In the genomic region with DNA sequence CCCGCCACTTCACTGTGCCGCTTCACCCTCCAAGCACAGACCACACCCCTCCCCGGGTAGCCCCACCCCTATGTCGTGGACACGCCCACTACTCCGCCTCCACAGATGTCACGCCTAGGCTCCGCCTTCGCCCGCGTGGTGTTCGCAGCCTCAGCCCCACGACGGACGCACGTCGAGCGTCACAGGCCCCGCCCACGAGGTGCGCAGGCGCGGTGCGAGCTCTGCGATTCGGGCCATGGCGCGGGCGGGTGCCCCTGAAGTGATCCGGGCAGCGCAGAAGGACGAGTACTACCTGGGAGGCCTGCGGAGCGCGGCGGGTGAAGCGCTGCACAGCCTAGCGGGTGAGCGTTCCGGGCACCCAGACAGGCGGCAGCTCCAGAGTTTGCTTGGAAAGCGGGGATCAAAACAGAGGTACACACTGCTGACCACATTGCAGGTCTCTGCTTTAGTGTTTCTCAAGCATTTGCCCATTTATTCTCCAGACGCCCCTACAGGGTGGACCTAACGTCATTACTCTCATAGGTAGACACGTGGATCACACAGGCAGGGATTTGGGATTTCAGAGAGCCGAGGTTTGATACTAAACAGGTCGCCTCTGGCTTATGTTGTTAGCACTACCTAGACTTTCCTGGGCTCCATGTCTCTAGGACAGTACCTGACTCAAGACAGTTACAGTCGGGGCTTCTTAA, we compare ENCODE assay signal across 8 mouse cellular contexts. TPM values are rescaled to one million over a fixed set of nuclear protein-coding genes. Genes with fewer than 3 reads are reported as not detected.
DNase-seq lines count a peak whose midpoint lies in the region; ATAC-seq lines count a peak whose summit lies in the region.

TSS of gene Pex10 (plus strand) at position 183 of the 689 bp plus-strand sequence.

- no peaks in the 10 kb centered on the region for H3K27me3 ChIP-seq in hindbrain, embryonic 16.5 days (replicated peaks; ENCODE audit: control insufficient read depth, insufficient read depth, low read length)

- ATAC-seq in hindbrain, embryonic 16.5 days: peak; percentile 93

- peaks cover 14% of the 10 kb centered on the region for H3K4me1 ChIP-seq in hindbrain, embryonic 16.5 days (ENCODE audit: control insufficient read depth, insufficient read depth, low read depth, low read length)

- H3K4me2 ChIP-seq in hindbrain, embryonic 16.5 days (ENCODE audit: low read length): peak within 1 kb of the TSS; percentile 86

- peak within 1 kb of the TSS; percentile 75 for H3K4me3 ChIP-seq in hindbrain, embryonic 16.5 days (ENCODE audit: low read length)
- peak within 1 kb of the TSS; percentile 75 for H3K4me3 ChIP-seq in macrophage (ENCODE audit: inconsistent target)

- no peaks in the 10 kb centered on the region; the same call in 1 of the 2 replicates for H3K79me2 ChIP-seq in macrophage (ENCODE audit: inconsistent target)

- peaks cover 25% of the 10 kb centered on the region for H3K36me3 ChIP-seq in hindbrain, embryonic 16.5 days (ENCODE audit: control insufficient read depth, insufficient read depth, low read length)
- peaks cover 25% of the 10 kb centered on the region; the same call in 1 of the 2 replicates for H3K36me3 ChIP-seq in macrophage (ENCODE audit: inconsistent target)

- H3K9ac ChIP-seq in hindbrain, embryonic 16.5 days (ENCODE audit: low read depth, low read length): peak within 1 kb of the TSS; percentile 86

- no peaks in the 10 kb centered on the region for H3K9me3 ChIP-seq in hindbrain, embryonic 16.5 days (ENCODE audit: control insufficient read depth, low read length)

- DNase-seq in WW6 (ENCODE audit: low read depth, low spot score): peak; percentile 85
- peak; percentile 93 to 96 for DNase-seq in cerebellum, postnatal 4 days (ENCODE audit: low spot score in 2 of 2)
- DNase-seq in gastrocnemius, adult 18-20 months (ENCODE audit: low spot score): peak; percentile 97
- peak; percentile 96 to 97 for DNase-seq in left cerebral cortex, adult 18-20 months (ENCODE audit: low spot score in 2 of 2)
- DNase-seq in right cerebral cortex, adult 18-20 months: peak; percentile 97
- peak; percentile 92 for DNase-seq in urinary bladder, postnatal 10 days (ENCODE audit: low spot score)

- under 1% methylated on average over 47 of the region's 48 CpGs for WGBS in hindbrain, embryonic 16.5 days
- WGBS in macrophage (ENCODE audit: missing documents): 2% methylated on average over 48 of the region's 48 CpGs

- H3K27ac ChIP-seq in hindbrain, embryonic 16.5 days (ENCODE audit: low read depth, low read length): peak within 1 kb of the TSS; percentile 76
- H3K27ac ChIP-seq in macrophage: peak within 1 kb of the TSS; percentile 52

RNA-seq across cellular contexts. Expression of gene Pex10, which starts in this region (rescaled TPM):
- total RNA-seq in gastrocnemius, adult 18-20 months (2021): 10 to 100 TPM; 11.2 to 12.6 TPM
- polyA plus RNA-seq in hindbrain, embryonic 16.5 days (2015; fragmentation: Nextera tagmentation; extraction: Ambion mirVana): 20.6 and 21.1 TPM in 2 replicates
- 10 to 100 TPM; 18.5 to 19.2 TPM for total RNA-seq in left cerebral cortex, adult 18-20 months (2021)
- 10 to 100 TPM in 15 of 26 experiments, 1 to 10 TPM in 11; 1.5 to 33.0 (median 10.4) TPM for total RNA-seq in macrophage (2018; cell fraction: chromatin; rRNA removed)
- total RNA-seq in macrophage (2018; cell fraction: cytosol; rRNA removed): 1 to 10 TPM; 1.3 to 6.1 (median 4.4) TPM
- total RNA-seq in macrophage (2018; cell fraction: nucleus; rRNA removed): 10 to 100 TPM in 7 of 26 experiments, 1 to 10 TPM in 17, under 1 TPM in 2; 0.92 to 21.8 (median 6.1) TPM
- polyA plus RNA-seq in macrophage (2018): 5.8 to 6.4 TPM (median 6.0 TPM) in 3 replicates

Comparison
In these comparisons a context has a peak if more than half of its experiments do, and no peak if none do; other contexts are left out.
1. Peak in every context shown above with its lines: DNase-seq, ATAC-seq, H3K4me3 ChIP-seq and H3K27ac ChIP-seq.